Mouse (Mus musculus): ENCODE measurements around the gene Fcho1. TPM values are rescaled to one million over a fixed set of nuclear protein-coding genes. Genes with fewer than 3 reads are reported as not detected.

Fcho1 gene
- polyA plus RNA-seq, 1 experiment: 144 TPM

DNA sequence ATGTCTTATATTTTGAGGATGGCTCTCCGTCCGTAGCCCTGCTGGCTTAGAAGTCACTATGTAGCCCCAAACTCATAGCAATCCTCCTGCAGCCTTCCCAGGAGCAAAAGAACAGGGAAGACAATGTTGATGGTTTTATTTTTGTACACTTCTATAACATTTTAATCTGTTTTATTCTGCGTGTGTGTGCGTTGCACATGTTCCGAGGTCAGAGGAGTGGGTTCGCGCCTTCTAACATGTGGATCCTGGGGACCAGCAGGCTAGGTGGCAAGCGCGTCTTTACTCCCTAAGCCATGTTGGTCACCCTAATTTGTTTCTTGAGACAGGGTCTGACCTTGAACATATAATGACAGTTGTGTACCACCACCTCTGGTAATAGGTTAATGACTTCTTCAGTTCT, 48.7 kb downstream of the Fcho1 start:
- TF ChIP-seq POLR2A (IDR thresholded peaks at IDR 0.05; ENCODE audit: borderline replicate concordance, control insufficient read depth, low read depth, low read length) (no peak), CTCF (IDR thresholded peaks at IDR 0.05; ENCODE audit: control insufficient read depth, insufficient read depth, low read length) (no peak)
- 9% methylated on average over 9 of the region's 9 CpGs for WGBS
- H3K4me1 ChIP-seq (ENCODE audit: control insufficient read depth, insufficient read depth, low read length): no peaks in the 10 kb centered on the region; the same call in 1 of the 2 replicates
- H3K27ac ChIP-seq (ENCODE audit: control insufficient read depth, insufficient read depth, low read depth, low read length, poor library complexity): peak overlapping the region; percentile 87; the same call in 1 of the 2 replicates
- peak overlapping the region; percentile 75 for H3K4me3 ChIP-seq (replicated peaks; ENCODE audit: control insufficient read depth, low read depth, low read length)

DNA sequence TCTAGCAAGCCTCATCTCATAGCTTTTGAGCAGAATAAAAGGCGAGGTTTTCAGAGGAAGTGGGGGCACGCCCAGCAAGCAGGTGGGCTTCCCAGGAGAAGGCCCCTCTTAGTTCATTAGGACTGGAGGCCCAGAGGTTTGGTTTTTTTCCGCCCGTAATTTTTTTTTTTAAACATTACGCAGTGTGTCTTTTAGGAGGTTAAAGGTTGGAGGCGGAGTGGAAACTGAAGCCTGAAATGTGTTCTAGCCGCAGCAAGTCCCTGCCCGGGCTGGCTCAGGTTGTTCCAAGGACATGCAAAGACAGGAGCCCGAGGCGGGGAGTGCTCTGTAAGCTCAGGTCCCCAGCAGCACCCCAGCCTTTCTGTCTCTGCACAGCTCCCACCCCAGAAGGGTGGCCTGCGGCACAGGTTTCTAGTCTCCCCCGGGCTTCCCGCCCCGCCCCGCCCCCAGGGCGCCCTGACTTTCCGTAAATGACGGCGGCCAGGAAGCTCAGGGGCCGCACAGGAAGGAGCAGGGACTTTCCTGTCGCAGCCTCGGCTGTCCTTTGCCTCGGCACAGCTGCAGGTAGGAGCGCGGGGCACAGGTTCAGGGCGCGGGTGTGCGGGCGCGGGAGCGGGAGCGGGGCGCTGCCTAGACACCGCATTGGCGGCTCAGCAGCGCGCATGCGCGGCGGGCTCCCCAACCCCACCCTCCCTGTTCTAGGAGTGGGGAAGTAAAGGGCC, 49.3 kb downstream of the Fcho1 start, which contains the start of gene Jak3:
TSS of gene Jak3 (plus strand) at position 277 of the 722 bp plus-strand sequence.
- no peaks in the 10 kb centered on the region; the same call in 1 of the 2 replicates for H3K4me1 ChIP-seq (ENCODE audit: control insufficient read depth, insufficient read depth, low read length)
- peak within 1 kb of the TSS; percentile 87 for H3K27ac ChIP-seq (ENCODE audit: control insufficient read depth, insufficient read depth, low read depth, low read length, poor library complexity)
- TF ChIP-seq POLR2A (IDR thresholded peaks at IDR 0.05; ENCODE audit: borderline replicate concordance, control insufficient read depth, low read depth, low read length) (no peak), CTCF (IDR thresholded peaks at IDR 0.05; ENCODE audit: control insufficient read depth, insufficient read depth, low read length) (no peak)
- H3K4me3 ChIP-seq (replicated peaks; ENCODE audit: control insufficient read depth, low read depth, low read length): peak within 1 kb of the TSS; percentile 93
- WGBS: 1% methylated on average over 40 of the region's 40 CpGs

DNA sequence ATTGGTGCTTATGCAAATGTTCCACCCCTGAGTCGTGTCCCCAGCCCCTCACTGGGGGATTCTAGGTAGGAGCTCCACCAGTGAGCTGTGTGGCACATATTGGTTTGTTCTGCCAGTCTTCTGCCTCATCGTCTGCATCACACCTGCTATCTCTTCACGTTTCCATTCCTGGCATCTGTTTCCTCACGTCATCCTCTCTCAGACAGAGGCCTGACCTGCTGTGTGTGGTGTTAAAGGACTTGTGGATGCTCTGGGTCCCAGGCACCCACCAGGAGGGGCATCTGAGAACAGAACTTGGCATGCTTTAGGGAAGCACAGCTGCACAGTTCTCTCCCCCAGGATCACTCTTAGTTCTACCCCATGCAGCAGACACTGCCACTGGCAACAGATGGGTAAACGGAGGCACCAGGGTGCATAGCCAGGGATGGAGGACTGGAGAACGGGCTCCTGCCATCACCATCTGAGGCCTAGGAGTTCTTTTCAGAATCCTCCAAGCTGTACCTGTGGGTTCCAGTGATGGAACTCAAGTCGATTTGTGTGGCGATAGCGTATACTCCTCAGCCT, 50.0 kb downstream of the Fcho1 start:
- Histone ChIP-seq H3K4me1 (ENCODE audit: control insufficient read depth, insufficient read depth, low read length) (peaks cover 2% of the 10 kb centered on the region; the same call in 1 of the 2 replicates), H3K27ac (ENCODE audit: control insufficient read depth, insufficient read depth, low read depth, low read length, poor library complexity) (no peak overlapping the region), H3K4me3 (replicated peaks; ENCODE audit: control insufficient read depth, low read depth, low read length) (no peak overlapping the region)
- WGBS: 50% methylated on average over 9 of the region's 9 CpGs
- TF ChIP-seq CTCF (IDR thresholded peaks at IDR 0.05; ENCODE audit: control insufficient read depth, insufficient read depth, low read length) (no peak), POLR2A (IDR thresholded peaks at IDR 0.05; ENCODE audit: borderline replicate concordance, control insufficient read depth, low read depth, low read length) (no peak)

DNA sequence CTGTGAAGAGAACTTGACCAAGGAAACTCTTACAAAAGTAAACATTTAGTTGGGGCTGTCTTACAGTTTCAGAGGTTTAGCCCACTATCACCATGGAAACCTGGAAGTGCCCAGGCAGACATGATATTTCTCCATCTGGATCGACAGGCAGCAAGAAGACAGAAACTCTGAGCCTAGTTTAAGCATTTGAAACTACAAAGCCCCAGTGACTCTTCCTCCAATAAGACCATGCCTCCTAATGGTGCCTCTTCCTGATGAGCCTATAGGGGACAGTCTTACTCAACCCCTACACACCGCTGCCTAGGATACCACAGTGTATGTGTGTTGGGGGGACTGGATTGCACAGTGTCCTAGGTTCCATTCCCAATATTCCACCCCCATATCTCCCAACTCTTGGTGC, 51.4 kb downstream of the Fcho1 start:
- 61% methylated on average over 2 of the region's 2 CpGs for WGBS
- Histone ChIP-seq H3K27ac (ENCODE audit: control insufficient read depth, insufficient read depth, low read depth, low read length, poor library complexity) (no peak overlapping the region), H3K4me1 (ENCODE audit: control insufficient read depth, insufficient read depth, low read length) (peaks cover 2% of the 10 kb centered on the region; the same call in 1 of the 2 replicates), H3K4me3 (replicated peaks; ENCODE audit: control insufficient read depth, low read depth, low read length) (no peak overlapping the region)
- TF ChIP-seq POLR2A (IDR thresholded peaks at IDR 0.05; ENCODE audit: borderline replicate concordance, control insufficient read depth, low read depth, low read length) (no peak), CTCF (IDR thresholded peaks at IDR 0.05; ENCODE audit: control insufficient read depth, insufficient read depth, low read length) (no peak)

DNA sequence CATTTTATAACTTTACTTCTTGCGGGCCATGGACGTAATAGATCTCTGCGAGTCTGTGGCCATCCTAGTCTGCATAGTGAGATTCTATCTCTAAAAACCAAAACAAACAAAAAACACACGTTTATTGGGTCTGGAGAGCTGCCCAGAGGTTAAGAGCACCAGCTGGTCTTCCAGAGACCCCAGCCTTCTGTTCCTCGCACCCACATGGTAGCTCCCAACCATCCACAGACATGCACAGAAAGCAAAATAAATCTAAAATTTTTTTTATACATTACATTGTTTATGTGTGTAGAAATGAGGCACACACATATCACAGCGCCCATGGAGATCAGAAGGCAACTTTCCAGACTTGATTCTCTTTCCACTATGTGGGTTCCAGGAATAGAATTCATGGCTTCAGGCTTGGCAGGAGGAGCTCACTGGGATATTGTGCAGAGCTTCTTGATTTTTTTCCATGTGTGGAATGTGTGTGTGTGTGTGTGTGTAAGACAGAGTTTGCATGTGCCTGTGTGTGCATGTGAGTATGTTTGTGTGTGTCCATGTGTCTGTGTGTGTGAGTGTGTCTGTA, 53.3 kb downstream of the Fcho1 start:
- 69% methylated on average over 6 of the region's 6 CpGs for WGBS
- H3K4me1 ChIP-seq (ENCODE audit: control insufficient read depth, insufficient read depth, low read length): peaks cover 4% of the 10 kb centered on the region
- H3K4me3 ChIP-seq (replicated peaks; ENCODE audit: control insufficient read depth, low read depth, low read length): no peak overlapping the region
- TF ChIP-seq POLR2A (IDR thresholded peaks at IDR 0.05; ENCODE audit: borderline replicate concordance, control insufficient read depth, low read depth, low read length) (no peak), CTCF (IDR thresholded peaks at IDR 0.05; ENCODE audit: control insufficient read depth, insufficient read depth, low read length) (no peak)
- H3K27ac ChIP-seq (ENCODE audit: control insufficient read depth, insufficient read depth, low read depth, low read length, poor library complexity): no peak overlapping the region

DNA sequence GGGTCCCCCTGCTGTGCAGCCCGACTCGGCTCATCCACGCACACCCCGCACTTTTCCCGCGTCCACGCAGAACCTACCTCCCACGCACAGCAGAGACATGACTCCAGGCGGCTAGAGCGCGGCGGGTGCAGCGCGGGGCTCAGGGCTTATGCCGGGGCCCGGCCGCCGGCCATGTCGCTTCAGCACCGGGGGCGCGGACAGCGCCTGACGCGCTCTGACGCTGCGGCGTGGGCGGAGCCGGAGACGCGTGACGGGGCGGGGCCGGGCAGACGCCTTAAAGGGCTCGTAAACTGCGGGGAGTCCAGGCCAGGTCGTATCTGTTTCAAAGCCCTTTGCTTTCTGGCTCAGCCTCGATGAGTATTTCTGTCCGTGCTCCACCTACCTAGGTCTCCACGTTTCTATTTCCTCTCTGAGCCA, 54.0 kb downstream of the Fcho1 start, which contains the start of gene Unc13a:
TSS of gene Unc13a (minus strand) at position 209 of the 417 bp plus-strand sequence.
- Histone ChIP-seq H3K4me1 (ENCODE audit: control insufficient read depth, insufficient read depth, low read length) (peaks cover 4% of the 10 kb centered on the region), H3K27ac (ENCODE audit: control insufficient read depth, insufficient read depth, low read depth, low read length, poor library complexity) (no peak within 1 kb of the TSS), H3K4me3 (replicated peaks; ENCODE audit: control insufficient read depth, low read depth, low read length) (peak within 1 kb of the TSS; percentile 58)
- under 1% methylated on average over 42 of the region's 42 CpGs for WGBS
- no peak for TF ChIP-seq POLR2A (IDR thresholded peaks at IDR 0.05; ENCODE audit: borderline replicate concordance, control insufficient read depth, low read depth, low read length)

DNA sequence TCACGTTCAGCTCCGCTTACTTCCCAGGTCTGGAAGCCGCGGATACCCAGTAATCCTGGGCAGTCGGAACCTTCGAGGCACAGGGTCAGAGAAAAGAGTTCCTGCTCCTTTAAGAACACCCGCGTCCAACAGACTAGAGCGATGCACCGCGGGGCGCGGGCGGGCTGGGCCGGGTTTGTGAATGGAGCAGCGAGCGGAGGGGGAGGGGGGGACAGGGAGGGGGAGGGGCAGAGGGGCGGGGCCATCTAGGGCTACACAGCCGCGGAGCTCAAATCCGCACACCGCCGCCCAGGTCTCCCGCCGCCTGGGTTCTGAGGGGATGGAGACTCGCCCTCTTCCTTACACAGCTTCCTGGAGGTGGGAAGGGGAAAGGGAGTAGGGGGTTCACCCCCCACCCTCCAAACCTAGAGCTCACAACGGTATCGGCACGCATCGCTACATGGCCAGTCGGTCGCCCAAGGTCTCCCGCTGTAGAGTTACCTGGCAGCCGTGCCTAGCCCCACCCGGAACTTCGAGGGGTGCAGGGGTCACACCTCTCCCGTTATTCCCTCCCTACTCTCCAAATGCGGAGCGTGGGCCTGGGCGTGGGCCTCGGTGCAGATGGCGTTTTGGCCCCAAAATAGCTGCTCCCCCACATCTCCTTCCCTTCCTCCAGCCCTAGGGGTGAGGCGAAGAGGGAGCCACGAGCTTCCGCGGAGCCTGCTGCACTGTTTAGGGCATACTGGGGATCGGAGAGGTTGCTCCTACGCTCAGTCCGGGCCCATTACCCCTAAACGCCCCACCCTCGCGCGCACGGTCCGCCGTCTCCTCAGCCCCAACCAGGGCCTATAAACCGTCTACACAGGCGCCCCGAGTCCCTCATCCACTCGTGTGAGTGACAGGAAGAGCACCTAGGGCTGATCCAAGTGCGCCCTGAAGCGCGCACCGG, 54.6 kb downstream of the Fcho1 start:
- Histone ChIP-seq H3K4me1 (ENCODE audit: control insufficient read depth, insufficient read depth, low read length) (peaks cover 4% of the 10 kb centered on the region), H3K4me3 (replicated peaks; ENCODE audit: control insufficient read depth, low read depth, low read length) (peak overlapping the region; percentile 58), H3K27ac (ENCODE audit: control insufficient read depth, insufficient read depth, low read depth, low read length, poor library complexity) (no peak overlapping the region)
- TF ChIP-seq CTCF (IDR thresholded peaks at IDR 0.05; ENCODE audit: control insufficient read depth, insufficient read depth, low read length) (no peak), POLR2A (IDR thresholded peaks at IDR 0.05; ENCODE audit: borderline replicate concordance, control insufficient read depth, low read depth, low read length) (no peak)
- WGBS: 1% methylated on average over 62 of the region's 64 CpGs
